ENCODE assay signal across 15 mouse cellular contexts in genomic region chr9:98939290-98939689, GRCm38 (mm10). TPM values are rescaled to one million over a fixed set of nuclear protein-coding genes. Genes with fewer than 3 reads are reported as not detected.
DNase-seq lines count a peak whose midpoint lies in the region; ATAC-seq and TF ChIP-seq lines count a peak whose summit lies in the region.
"Had no signal": no experiment of that assay in that cellular context is flagged by ENCODE, and none has a peak within 500 bp of the region (broad histone marks: within the 10 kb centered on the region; RNA-seq: fewer than 3 reads in every experiment).

No protein-coding gene starts in this region.

- WGBS in kidney, adult 2 months: 18% methylated on average over 2 of the region's 2 CpGs
- WGBS in kidney, embryonic 14.5 days: 18% methylated on average over 2 of the region's 2 CpGs
- WGBS in midbrain, postnatal 0 days: 25% methylated on average over 2 of the region's 2 CpGs
- WGBS in midbrain, embryonic 13.5 days: 30% methylated on average over 2 of the region's 2 CpGs
- 19% methylated on average over 2 of the region's 2 CpGs for WGBS in small intestine, adult 2 months

- no peak overlapping the region for H3K27ac ChIP-seq in kidney, adult 2 months (ENCODE audit: insufficient read depth, low read depth, low read length)
- H3K27ac ChIP-seq in kidney, embryonic 14.5 days (ENCODE audit: low read depth, low read length): no peak overlapping the region
- H3K27ac ChIP-seq in midbrain, postnatal 0 days (ENCODE audit: low read depth, low read length): no peak overlapping the region
- no peak overlapping the region for H3K27ac ChIP-seq in midbrain, embryonic 13.5 days
- H3K27ac ChIP-seq in small intestine, adult 2 months (ENCODE audit: insufficient read depth, low read depth, low read length): no peak overlapping the region
- H3K27ac ChIP-seq: forebrain, embryonic 12.5 days; limb, embryonic 13.5 days had no signal

- no peak for TF ChIP-seq POLR2A in kidney, adult 2 months (IDR thresholded peaks at IDR 0.05; ENCODE audit: low read depth, low read length)
- no peak for TF ChIP-seq POLR2A in small intestine, adult 2 months (IDR thresholded peaks at IDR 0.05; ENCODE audit: low read depth, low read length)

- no peak overlapping the region for H3K4me3 ChIP-seq in kidney, adult 2 months (ENCODE audit: insufficient read depth, low read depth, low read length)
- H3K4me3 ChIP-seq in kidney, embryonic 14.5 days (ENCODE audit: low read length): no peak overlapping the region
- no peak overlapping the region for H3K4me3 ChIP-seq in midbrain, postnatal 0 days (ENCODE audit: low read depth, low read length)
- H3K4me3 ChIP-seq in midbrain, embryonic 13.5 days (replicated peaks): no peak overlapping the region
- no peak overlapping the region for H3K4me3 ChIP-seq in small intestine, adult 2 months (ENCODE audit: low read depth, low read length)
- H3K4me3 ChIP-seq: forebrain, embryonic 12.5 days; limb, embryonic 13.5 days had no signal

- no peaks in the 10 kb centered on the region for H3K4me1 ChIP-seq in kidney, adult 2 months (ENCODE audit: control insufficient read depth, insufficient read depth, low read length)
- H3K4me1 ChIP-seq in kidney, embryonic 14.5 days (ENCODE audit: control insufficient read depth, insufficient read depth, low read length): 0 out of 2 replicates have a peak, but pooled peaks cover 3% of the 10 kb centered on the region
- no peaks in the 10 kb centered on the region for H3K4me1 ChIP-seq in midbrain, postnatal 0 days (ENCODE audit: insufficient read depth, low read length)
- H3K4me1 ChIP-seq in midbrain, embryonic 13.5 days (replicated peaks): peaks cover 4% of the 10 kb centered on the region; the same call in 1 of the 2 replicates
- H3K4me1 ChIP-seq in small intestine, adult 2 months (ENCODE audit: control insufficient read depth, insufficient read depth, insufficient read length, low read length): no peaks in the 10 kb centered on the region
- H3K4me1 ChIP-seq: limb, embryonic 13.5 days had no signal

- DNase-seq in adrenal gland, postnatal 25 days: peak; percentile 27
- no peak for DNase-seq in adrenal gland, adult 18-20 months (ENCODE audit: low spot score in 2 of 2)
- no peak for DNase-seq in kidney, adult 2 months
- DNase-seq in midbrain, postnatal 0 days (ENCODE audit: low spot score): no peak
- no peak for DNase-seq in layer of hippocampus, adult 9-10 months (ENCODE audit: low spot score)
- DNase-seq: cerebellum, postnatal 36 days; gastrocnemius, postnatal 36 days had no signal

- no peak overlapping the region for H3K9ac ChIP-seq in kidney, embryonic 14.5 days (ENCODE audit: low read depth, low read length)
- H3K9ac ChIP-seq in midbrain, postnatal 0 days (replicated peaks; ENCODE audit: low read length, poor library complexity, severe bottlenecking): no peak overlapping the region
- H3K9ac ChIP-seq in midbrain, embryonic 13.5 days (replicated peaks): no peak overlapping the region
- H3K9ac ChIP-seq: forebrain, embryonic 12.5 days; limb, embryonic 13.5 days had no signal

- H3K27me3 ChIP-seq in kidney, adult 2 months (replicated peaks; ENCODE audit: control insufficient read depth, insufficient read depth, low read length): no peaks in the 10 kb centered on the region
- no peaks in the 10 kb centered on the region for H3K27me3 ChIP-seq in kidney, embryonic 14.5 days (ENCODE audit: control insufficient read depth, insufficient read depth, low read length)
- H3K27me3 ChIP-seq in midbrain, postnatal 0 days (ENCODE audit: insufficient read depth, low read length): 0 out of 2 replicates have a peak, but pooled peaks cover 4% of the 10 kb centered on the region
- H3K27me3 ChIP-seq in midbrain, embryonic 13.5 days: peaks cover 44% of the 10 kb centered on the region
- no peaks in the 10 kb centered on the region for H3K27me3 ChIP-seq in small intestine, adult 2 months (ENCODE audit: control insufficient read depth, insufficient read depth, low read length)

- H3K4me2 ChIP-seq in kidney, embryonic 14.5 days (replicated peaks; ENCODE audit: low read depth, low read length): no peak overlapping the region
- H3K4me2 ChIP-seq in midbrain, postnatal 0 days (ENCODE audit: low read depth, low read length, poor library complexity, severe bottlenecking): no peak overlapping the region
- no peak overlapping the region for H3K4me2 ChIP-seq in midbrain, embryonic 13.5 days (replicated peaks)
- H3K4me2 ChIP-seq: forebrain, embryonic 12.5 days; limb, embryonic 13.5 days had no signal

- H3K36me3 ChIP-seq in kidney, adult 2 months (ENCODE audit: control insufficient read depth, insufficient read depth, low read length): no peaks in the 10 kb centered on the region
- no peaks in the 10 kb centered on the region for H3K36me3 ChIP-seq in kidney, embryonic 14.5 days (ENCODE audit: control insufficient read depth, insufficient read depth, low read length)
- H3K36me3 ChIP-seq in midbrain, postnatal 0 days (ENCODE audit: insufficient read depth, low read length): no peaks in the 10 kb centered on the region
- H3K36me3 ChIP-seq in midbrain, embryonic 13.5 days: no peaks in the 10 kb centered on the region
- no peaks in the 10 kb centered on the region for H3K36me3 ChIP-seq in small intestine, adult 2 months (ENCODE audit: control insufficient read depth, insufficient read depth, low read length)
- H3K36me3 ChIP-seq: forebrain, embryonic 12.5 days; limb, embryonic 13.5 days had no signal

- H3K9me3 ChIP-seq in kidney, embryonic 14.5 days (ENCODE audit: control insufficient read depth, low read length): no peaks in the 10 kb centered on the region
- no peaks in the 10 kb centered on the region for H3K9me3 ChIP-seq in midbrain, postnatal 0 days (ENCODE audit: low read length)
- no peaks in the 10 kb centered on the region for H3K9me3 ChIP-seq in midbrain, embryonic 13.5 days
- H3K9me3 ChIP-seq: forebrain, embryonic 12.5 days; limb, embryonic 13.5 days had no signal

- peak; percentile 45 for TF ChIP-seq CTCF in kidney, adult 2 months (conservative IDR thresholded peaks at IDR 0.05; ENCODE audit: insufficient read depth, insufficient read length, low read depth, low read length)
- TF ChIP-seq CTCF in midbrain, postnatal 0 days (IDR thresholded peaks at IDR 0.05): peak; percentile 59
- peak; percentile 33; the same call in 1 of the 2 replicates for TF ChIP-seq CTCF in small intestine, adult 2 months (IDR thresholded peaks at IDR 0.05; ENCODE audit: extremely low read depth, insufficient read length, insufficient replicate concordance, low read depth, low read length)

- ATAC-seq in kidney, embryonic 14.5 days (ENCODE audit: low FRiP score, low TSS enrichment): no peak
- no peak for ATAC-seq in midbrain, postnatal 0 days (ENCODE audit: low FRiP score)
- ATAC-seq in midbrain, embryonic 13.5 days: no peak

RNA-seq across cellular contexts. Expression of gene Foxl2, which starts 15.8 kb away (rescaled TPM):
- total RNA-seq in adrenal gland, postnatal 25 days (2021): not detected in 2 replicates
- total RNA-seq in adrenal gland, adult 18-20 months (2021): under 1 TPM in 1 of 2 experiments, not detected in 1; 0.73 TPM
- not detected in 2 replicates for polyA plus RNA-seq in kidney, adult 2 months (2012; rRNA removed)
- polyA plus RNA-seq in kidney, embryonic 14.5 days (2014; fragmentation: Nextera tagmentation; extraction: Ambion mirVana): not detected in 2 replicates
- total RNA-seq in midbrain, postnatal 0 days (2014; rRNA removed): 0.22 and 0.66 TPM in 2 replicates
- 0.70 and 0.79 TPM in 2 replicates for polyA plus RNA-seq in midbrain, postnatal 0 days (2015; fragmentation: Nextera tagmentation; extraction: Ambion mirVana)
- 0.54 and 0.75 TPM in 2 replicates for polyA plus RNA-seq in midbrain, embryonic 13.5 days (2015; fragmentation: Nextera tagmentation; extraction: Ambion mirVana)
- 0.08 TPM in 1 of 2 replicates, not detected in the other for polyA plus RNA-seq in small intestine, adult 2 months (2012; rRNA removed)
- total RNA-seq: gastrocnemius, postnatal 36 days; heart, postnatal 25 days; megakaryocyte-erythroid progenitor cell, adult 5-6 weeks had no signal
- polyA plus RNA-seq: limb, embryonic 13.5 days had no signal

RNA-seq across cellular contexts. Expression of gene 7420426K07Rik, which starts 36.4 kb away (rescaled TPM):
- not detected in 2 replicates for total RNA-seq in adrenal gland, postnatal 25 days (2021)
- not detected for total RNA-seq in adrenal gland, adult 18-20 months (2021)
- not detected in 2 replicates for polyA plus RNA-seq in kidney, adult 2 months (2012; rRNA removed)
- polyA plus RNA-seq in kidney, embryonic 14.5 days (2014; fragmentation: Nextera tagmentation; extraction: Ambion mirVana): not detected in 2 replicates
- not detected in 2 replicates for total RNA-seq in midbrain, postnatal 0 days (2014; rRNA removed)
- polyA plus RNA-seq in midbrain, postnatal 0 days (2015; fragmentation: Nextera tagmentation; extraction: Ambion mirVana): not detected in 2 replicates
- not detected in 2 replicates for polyA plus RNA-seq in midbrain, embryonic 13.5 days (2015; fragmentation: Nextera tagmentation; extraction: Ambion mirVana)
- not detected in 2 replicates for polyA plus RNA-seq in small intestine, adult 2 months (2012; rRNA removed)
- total RNA-seq: gastrocnemius, postnatal 36 days; heart, postnatal 25 days; megakaryocyte-erythroid progenitor cell, adult 5-6 weeks had no signal
- polyA plus RNA-seq: C2C12; forebrain, embryonic 12.5 days; limb, embryonic 13.5 days had no signal

RNA-seq across cellular contexts. Expression of gene Faim, which starts 46.9 kb away (rescaled TPM):
- total RNA-seq in adrenal gland, postnatal 25 days (2021): 25.5 and 29.5 TPM in 2 replicates
- 10 to 100 TPM; 16.6 to 20.9 TPM for total RNA-seq in adrenal gland, adult 18-20 months (2021)
- 3.5 and 4.5 TPM in 2 replicates for polyA plus RNA-seq in kidney, adult 2 months (2012; rRNA removed)
- 52.0 and 55.7 TPM in 2 replicates for polyA plus RNA-seq in kidney, embryonic 14.5 days (2014; fragmentation: Nextera tagmentation; extraction: Ambion mirVana)
- 49.6 and 55.7 TPM in 2 replicates for total RNA-seq in midbrain, postnatal 0 days (2014; rRNA removed)
- 97.9 and 109 TPM in 2 replicates for polyA plus RNA-seq in midbrain, postnatal 0 days (2015; fragmentation: Nextera tagmentation; extraction: Ambion mirVana)
- 105 and 107 TPM in 2 replicates for polyA plus RNA-seq in midbrain, embryonic 13.5 days (2015; fragmentation: Nextera tagmentation; extraction: Ambion mirVana)
- polyA plus RNA-seq in small intestine, adult 2 months (2012; rRNA removed): 0.85 and 1.2 TPM in 2 replicates
